Mouse (Mus musculus): ENCODE results near the gene Ptges2. TPM values are rescaled to one million over a fixed set of nuclear protein-coding genes. Genes with fewer than 3 reads are reported as not detected.
"Not testable (repeated sequence)": the region's sequence is repeated elsewhere in the genome, so short reads cannot be mapped to it uniquely, and the experiment has no call there.

Gene Ptges2
- polyA plus RNA-seq, 1 experiment from 2014 or later, result 28.5 TPM

DNA sequence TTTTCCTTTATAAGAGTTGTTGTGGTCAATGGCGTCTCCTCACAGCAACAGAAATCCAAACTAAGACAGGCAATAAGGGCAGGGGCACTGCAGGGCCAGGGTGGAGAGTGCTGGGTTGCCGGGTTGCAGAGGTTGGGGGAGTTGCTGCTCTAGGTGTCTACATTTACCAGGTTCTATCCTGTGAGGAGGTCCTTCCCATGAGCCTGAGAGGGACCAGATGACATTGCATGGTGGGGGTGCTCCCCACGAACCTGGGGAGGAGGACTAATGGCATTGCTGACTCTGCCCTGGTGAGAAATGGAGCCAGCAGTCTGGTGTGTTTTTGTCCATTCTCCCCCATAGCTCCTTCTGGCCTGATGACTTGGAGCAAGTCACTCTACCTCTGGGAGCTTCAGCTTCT lies 38.0 kb upstream of the Ptges2 start:
- Histone ChIP-seq H3K27me3 (replicated peaks) (no peaks in the 10 kb centered on the region), H3K36me3 (no peaks in the 10 kb centered on the region), H3K27ac (no peak overlapping the region), H3K4me1 (peaks cover 18% of the 10 kb centered on the region), H3K4me3 (replicated peaks) (no peak overlapping the region), H3K9me3 (no peaks in the 10 kb centered on the region), H3K4me2 (no peak overlapping the region), H3K9ac (no peak overlapping the region)
- WGBS, result 73% methylated on average over 3 of the region's 3 CpGs
- no peak for ATAC-seq (ENCODE audit: insufficient read depth, low FRiP score, low read depth)

GRCm38 (mm10) chr2:32358381-32358780 lies 37.3 kb upstream of the Ptges2 start:
- Histone ChIP-seq H3K36me3 (no peaks in the 10 kb centered on the region), H3K4me3 (replicated peaks) (no peak overlapping the region), H3K9me3 (no peaks in the 10 kb centered on the region), H3K27me3 (replicated peaks) (no peaks in the 10 kb centered on the region), H3K4me1 (peaks cover 14% of the 10 kb centered on the region), H3K27ac (no peak overlapping the region), H3K4me2 (no peak overlapping the region), H3K9ac (no peak overlapping the region)
- WGBS, result 51% methylated on average over 10 of the region's 10 CpGs
- no peak for ATAC-seq (ENCODE audit: insufficient read depth, low FRiP score, low read depth)

- WGBS, result 7% methylated on average over 14 of the region's 14 CpGs
- H3K4me3 ChIP-seq (replicated peaks), result peak overlapping the region; percentile 42
- no peak for ATAC-seq (ENCODE audit: insufficient read depth, low FRiP score, low read depth)
- H3K27ac ChIP-seq, result peak overlapping the region; percentile 48; the same call in 1 of the 2 replicates
- no peaks in the 10 kb centered on the region for H3K27me3 ChIP-seq (replicated peaks)
- H3K36me3 ChIP-seq, result peaks cover 2% of the 10 kb centered on the region; the same call in 1 of the 2 replicates
- no peak overlapping the region for H3K9ac ChIP-seq
- peaks cover 24% of the 10 kb centered on the region for H3K4me1 ChIP-seq
- no peaks in the 10 kb centered on the region for H3K9me3 ChIP-seq
- peak overlapping the region; percentile 87 for H3K4me2 ChIP-seq
These were observed 35.0 kb upstream of the Ptges2 start for GRCm38 (mm10) chr2:32360741-32361140.

- 3% methylated on average over 24 of the region's 24 CpGs for WGBS
- ATAC-seq (ENCODE audit: insufficient read depth, low FRiP score, low read depth), result peak; percentile 75
- Histone ChIP-seq H3K9me3 (no peaks in the 10 kb centered on the region), H3K4me1 (peaks cover 24% of the 10 kb centered on the region), H3K36me3 (peaks cover 5% of the 10 kb centered on the region; the same call in 1 of the 2 replicates), H3K4me2 (peak overlapping the region; percentile 87), H3K27ac (peak overlapping the region; percentile 48; the same call in 1 of the 2 replicates), H3K9ac (no peak overlapping the region), H3K27me3 (replicated peaks) (no peaks in the 10 kb centered on the region), H3K4me3 (replicated peaks) (peak overlapping the region; percentile 42)
These were observed 34.3 kb upstream of the Ptges2 start for GRCm38 (mm10) chr2:32361437-32361836.

- Histone ChIP-seq H3K9ac (peak overlapping the region; percentile 70), H3K4me2 (peak overlapping the region; percentile 84), H3K27ac (peak overlapping the region; percentile 91), H3K4me3 (replicated peaks) (peak overlapping the region; percentile 66), H3K4me1 (peaks cover 24% of the 10 kb centered on the region)
- not testable (repeated sequence) for H3K27me3 ChIP-seq (replicated peaks); ATAC-seq (ENCODE audit: insufficient read depth, low FRiP score, low read depth); H3K36me3 ChIP-seq; H3K9me3 ChIP-seq
- WGBS, result 41% methylated on average over 5 of the region's 5 CpGs
These were observed 33.4 kb upstream of the Ptges2 start for GRCm38 (mm10) chr2:32362274-32362673.

DNA sequence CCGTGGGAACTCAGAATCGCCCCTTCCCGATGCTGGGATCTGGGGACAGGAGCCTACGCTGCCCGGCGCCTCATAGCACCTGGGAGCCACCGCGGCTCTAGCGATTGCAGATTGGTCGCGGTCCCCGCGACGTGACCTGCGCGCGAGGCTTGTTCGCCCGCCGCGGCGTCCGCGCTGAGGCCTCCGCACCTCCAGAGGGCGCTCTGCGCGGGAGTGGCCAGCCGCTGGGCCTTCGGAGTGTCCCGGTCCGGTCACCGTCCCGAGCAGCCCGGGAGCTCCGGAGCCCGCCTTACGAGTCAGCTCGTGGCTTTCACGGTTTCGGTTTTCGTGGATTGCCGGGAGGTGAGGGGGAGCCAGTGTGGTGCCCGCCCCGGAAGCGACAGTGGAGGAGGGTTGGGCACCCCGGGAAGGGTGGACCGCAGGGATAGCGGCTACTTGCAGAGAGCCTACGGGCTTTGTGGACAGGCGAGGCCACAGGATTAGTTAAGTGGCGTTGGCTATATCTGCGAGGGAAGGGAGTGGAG lies 32.8 kb upstream of the Ptges2 start:
- Histone ChIP-seq H3K4me1 (peaks cover 24% of the 10 kb centered on the region), H3K27ac (peak overlapping the region; percentile 91), H3K4me2 (peak overlapping the region; percentile 84), H3K9me3 (no peaks in the 10 kb centered on the region), H3K9ac (peak overlapping the region; percentile 70), H3K27me3 (replicated peaks) (no peaks in the 10 kb centered on the region), H3K36me3 (peaks cover 9% of the 10 kb centered on the region), H3K4me3 (replicated peaks) (peak overlapping the region; percentile 66)
- ATAC-seq (ENCODE audit: insufficient read depth, low FRiP score, low read depth), result peak; percentile 81
- under 1% methylated on average over 53 of the region's 53 CpGs for WGBS

DNA sequence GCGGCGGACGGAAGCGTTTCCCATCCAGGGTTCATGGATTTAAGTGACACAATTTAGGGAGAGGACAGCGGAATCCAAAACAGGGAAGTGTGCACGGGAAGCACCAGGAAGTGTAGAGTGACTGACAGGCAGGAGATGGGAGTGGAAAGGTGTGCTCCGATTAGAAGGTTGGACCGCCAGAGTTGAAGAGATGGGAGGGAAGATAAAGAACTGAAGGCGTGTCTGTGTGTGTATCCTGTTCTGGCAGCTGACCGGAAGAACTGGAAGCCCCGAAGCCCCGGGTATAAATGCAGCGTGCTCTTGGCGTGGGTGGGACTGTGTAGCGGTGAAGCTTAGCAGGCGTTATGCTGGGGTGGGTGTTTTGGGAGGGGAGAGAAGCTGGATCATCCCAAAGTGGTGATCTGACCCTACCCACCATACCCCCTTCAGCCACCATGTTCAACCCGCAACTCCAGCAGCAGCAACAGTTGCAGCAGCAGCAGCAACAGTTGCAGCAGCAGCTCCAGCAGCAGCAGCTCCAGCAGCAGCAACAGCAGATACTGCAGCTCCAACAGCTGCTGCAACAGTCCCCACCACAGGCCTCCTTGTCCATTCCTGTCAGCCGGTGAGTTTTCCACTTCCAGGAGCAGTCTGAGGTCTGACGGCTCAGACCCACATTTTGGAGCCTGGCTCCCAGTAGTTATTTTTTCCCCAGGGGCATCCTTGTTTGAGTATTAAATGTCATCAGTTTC lies 32.2 kb upstream of the Ptges2 start:
- WGBS, result 7% methylated on average over 19 of the region's 19 CpGs
- ATAC-seq (ENCODE audit: insufficient read depth, low FRiP score, low read depth), result peak; percentile 45
- Histone ChIP-seq H3K9ac (peak overlapping the region; percentile 70), H3K4me1 (peaks cover 24% of the 10 kb centered on the region), H3K36me3 (peaks cover 12% of the 10 kb centered on the region), H3K27me3 (replicated peaks) (no peaks in the 10 kb centered on the region), H3K9me3 (no peaks in the 10 kb centered on the region), H3K4me3 (replicated peaks) (peak overlapping the region; percentile 66), H3K4me2 (peak overlapping the region; percentile 84), H3K27ac (peak overlapping the region; percentile 91)

DNA sequence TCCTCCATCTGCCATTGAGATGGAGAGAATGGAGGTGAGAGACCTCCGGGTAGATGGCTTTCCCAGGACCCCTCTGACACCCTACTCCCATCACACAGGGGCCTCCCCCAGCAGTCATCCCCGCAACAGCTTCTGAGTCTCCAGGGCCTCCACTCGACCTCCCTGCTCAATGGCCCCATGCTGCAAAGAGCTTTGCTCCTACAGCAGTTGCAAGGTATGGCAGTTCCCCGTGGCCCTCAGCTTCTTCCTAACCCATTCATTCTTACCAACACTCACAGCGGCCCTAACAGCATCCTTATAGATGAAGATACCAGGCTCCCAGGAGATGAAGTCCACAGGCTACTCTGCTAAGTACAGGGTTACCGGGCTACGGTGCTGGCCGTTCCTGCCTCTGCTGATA lies 31.6 kb upstream of the Ptges2 start:
- Histone ChIP-seq H3K4me1 (peaks cover 24% of the 10 kb centered on the region), H3K36me3 (peaks cover 13% of the 10 kb centered on the region), H3K27ac (no peak overlapping the region; the same call in 1 of the 2 replicates), H3K9me3 (no peaks in the 10 kb centered on the region), H3K9ac (0 out of 2 replicates have a peak overlapping the region, but pooled peaks have one; percentile 70), H3K27me3 (replicated peaks) (no peaks in the 10 kb centered on the region), H3K4me3 (replicated peaks) (peak overlapping the region; percentile 66; the same call in 1 of the 2 replicates), H3K4me2 (peak overlapping the region; percentile 84)
- ATAC-seq (ENCODE audit: insufficient read depth, low FRiP score, low read depth), result no peak
- 74% methylated on average over 8 of the region's 8 CpGs for WGBS

DNA sequence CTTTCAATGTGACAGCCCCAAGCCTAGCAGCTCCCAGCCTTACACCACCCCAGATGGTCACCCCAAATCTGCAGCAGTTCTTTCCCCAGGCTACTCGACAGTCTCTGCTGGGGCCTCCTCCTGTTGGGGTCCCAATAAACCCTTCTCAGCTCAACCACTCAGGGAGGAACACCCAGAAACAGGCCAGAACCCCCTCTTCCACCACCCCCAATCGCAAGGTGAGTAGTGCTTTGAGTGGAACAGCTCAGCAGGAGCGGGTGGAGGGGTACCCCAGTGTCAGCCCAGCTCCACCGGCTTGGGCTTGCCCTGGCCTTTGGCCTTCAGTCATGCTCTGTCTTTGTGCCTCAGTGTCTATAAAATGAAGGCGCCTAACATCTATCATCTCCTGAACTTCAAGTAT lies 28.4 kb upstream of the Ptges2 start:
- no peak overlapping the region for H3K9ac ChIP-seq
- H3K4me3 ChIP-seq (replicated peaks), result no peak overlapping the region
- H3K36me3 ChIP-seq, result peaks cover 41% of the 10 kb centered on the region
- H3K9me3 ChIP-seq, result no peaks in the 10 kb centered on the region
- peaks cover 11% of the 10 kb centered on the region for H3K4me1 ChIP-seq
- H3K4me2 ChIP-seq, result no peak overlapping the region
- ATAC-seq (ENCODE audit: insufficient read depth, low FRiP score, low read depth), result no peak
- 93% methylated on average over 5 of the region's 5 CpGs for WGBS
- H3K27me3 ChIP-seq (replicated peaks), result no peaks in the 10 kb centered on the region
- H3K27ac ChIP-seq, result no peak overlapping the region

GRCm38 (mm10) chr2:32374191-32374590 lies 21.5 kb upstream of the Ptges2 start:
- H3K4me3 ChIP-seq (replicated peaks), result no peak overlapping the region
- no peak overlapping the region for H3K4me2 ChIP-seq
- no peaks in the 10 kb centered on the region for H3K9me3 ChIP-seq
- H3K36me3 ChIP-seq, result peaks cover 87% of the 10 kb centered on the region
- 93% methylated on average over 10 of the region's 10 CpGs for whole genome bisulfite sequencing
- H3K9ac ChIP-seq, result no peak overlapping the region
- no peak overlapping the region for H3K27ac ChIP-seq
- no peaks in the 10 kb centered on the region for H3K4me1 ChIP-seq
- ATAC-seq (ENCODE audit: insufficient read depth, low FRiP score, low read depth), result no peak
- H3K27me3 ChIP-seq (replicated peaks), result no peaks in the 10 kb centered on the region

DNA sequence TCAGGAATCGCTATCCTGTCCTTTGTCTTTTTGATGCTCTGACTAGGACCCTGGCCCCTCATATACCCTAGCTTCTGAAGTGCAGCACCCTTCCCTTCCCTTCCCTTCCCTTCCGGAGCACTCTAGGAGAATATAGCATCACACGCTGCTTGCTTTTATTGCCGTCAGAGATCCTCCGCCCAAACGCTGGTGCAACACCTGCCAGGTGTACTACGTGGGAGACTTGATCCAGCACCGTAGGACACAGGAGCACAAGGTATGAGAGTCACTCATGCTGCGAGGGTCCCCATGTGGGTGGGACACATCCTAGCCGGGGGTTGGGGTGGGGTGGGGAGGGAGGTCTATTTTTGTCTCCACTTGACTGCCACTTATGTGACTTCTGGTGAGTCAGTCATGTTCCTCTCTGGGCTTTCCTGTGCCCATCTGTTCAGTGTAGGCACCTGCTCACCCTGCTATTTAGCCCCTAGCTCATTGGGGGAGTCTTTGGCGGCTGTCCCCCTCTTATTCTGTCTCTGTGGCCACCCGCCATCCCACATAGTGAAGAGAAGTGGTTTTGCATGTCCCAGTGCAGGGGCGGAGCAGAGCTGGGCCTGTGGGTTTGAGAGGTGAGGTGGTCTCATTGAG lies 20.3 kb upstream of the Ptges2 start:
- no peak for ATAC-seq (ENCODE audit: insufficient read depth, low FRiP score, low read depth)
- no peak overlapping the region for H3K27ac ChIP-seq
- H3K36me3 ChIP-seq, result peaks cover 81% of the 10 kb centered on the region
- no peaks in the 10 kb centered on the region for H3K9me3 ChIP-seq
- H3K9ac ChIP-seq, result no peak overlapping the region
- H3K4me3 ChIP-seq (replicated peaks), result no peak overlapping the region
- 83% methylated on average over 13 of the region's 13 CpGs for whole genome bisulfite sequencing
- no peaks in the 10 kb centered on the region for H3K4me1 ChIP-seq
- H3K27me3 ChIP-seq (replicated peaks), result no peaks in the 10 kb centered on the region
- no peak overlapping the region for H3K4me2 ChIP-seq

DNA sequence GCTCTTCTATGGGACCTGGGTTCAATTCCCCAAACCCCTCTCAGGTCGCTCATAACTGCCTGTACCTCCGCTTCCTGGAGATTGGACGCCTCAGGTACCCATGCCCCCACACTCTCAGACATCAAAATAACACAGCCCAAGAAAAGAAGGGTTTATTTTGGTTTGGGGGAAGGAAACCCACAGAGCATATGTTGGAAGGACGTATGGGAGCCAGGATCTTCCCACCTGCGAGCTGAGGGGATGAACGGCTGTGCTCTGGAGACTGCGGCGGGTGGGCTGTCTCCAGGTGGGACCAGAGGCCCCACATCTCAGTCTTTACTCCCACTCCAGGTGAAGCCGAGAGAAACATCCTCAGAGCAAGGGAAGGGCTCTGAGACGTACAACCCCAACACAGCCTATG lies 18.7 kb upstream of the Ptges2 start:
- H3K27ac ChIP-seq, result no peak overlapping the region
- no peak overlapping the region for H3K4me3 ChIP-seq (replicated peaks)
- WGBS, result 92% methylated on average over 10 of the region's 10 CpGs
- peaks cover 68% of the 10 kb centered on the region for H3K36me3 ChIP-seq
- H3K4me2 ChIP-seq, result no peak overlapping the region
- no peaks in the 10 kb centered on the region for H3K9me3 ChIP-seq
- H3K9ac ChIP-seq, result no peak overlapping the region
- peaks cover 5% of the 10 kb centered on the region; the same call in 1 of the 2 replicates for H3K4me1 ChIP-seq
- no peak for ATAC-seq (ENCODE audit: insufficient read depth, low FRiP score, low read depth)
- no peaks in the 10 kb centered on the region for H3K27me3 ChIP-seq (replicated peaks)
